Mouse (Mus musculus) cerebral cortex, adult 2 months (tissue): ENCODE results near the gene Slc24a3.

Experiments used
- WGBS: fragments of 180-500 bp; shearing (Covaris S2); methylation state at CpG from one replicate; pipeline ENCODE4 v1.1.7; 2018; 5-methylcytosine and 5-hydroxymethylcytosine counted together

Gene Slc24a3

GRCm38 (mm10) chr2:145167664-145168360, at the start of gene Slc24a3:
Gene Slc24a3, plus strand, starts transcription at chr2:145167754.
- 1% methylated on average over 71 of the region's 100 CpGs for WGBS

GRCm38 (mm10) chr2:145117762-145118161, 49.8 kb upstream of the Slc24a3 start:
- WGBS: 59% methylated on average over 5 of the region's 5 CpGs

DNA sequence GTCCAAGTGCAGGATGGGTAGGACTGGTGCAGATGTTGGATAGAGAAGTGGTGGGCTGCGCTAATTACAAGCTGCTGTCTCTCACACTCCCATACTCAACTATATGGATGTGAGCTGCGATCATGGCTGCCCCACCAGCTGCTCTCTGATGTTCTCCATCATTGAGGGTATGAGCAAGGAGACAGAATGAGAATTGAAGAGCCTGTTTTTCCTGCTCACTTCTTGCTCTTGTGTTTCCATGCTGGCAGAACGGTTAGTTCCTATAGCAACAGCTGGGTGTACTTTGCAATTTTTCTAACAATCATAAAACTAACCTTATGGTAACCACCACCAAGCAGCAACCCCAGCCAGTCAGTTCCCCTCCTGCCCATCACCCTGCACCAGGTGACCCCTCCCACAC, 39.8 kb upstream of the Slc24a3 start:
- 70% methylated on average over 3 of the region's 3 CpGs for WGBS

DNA sequence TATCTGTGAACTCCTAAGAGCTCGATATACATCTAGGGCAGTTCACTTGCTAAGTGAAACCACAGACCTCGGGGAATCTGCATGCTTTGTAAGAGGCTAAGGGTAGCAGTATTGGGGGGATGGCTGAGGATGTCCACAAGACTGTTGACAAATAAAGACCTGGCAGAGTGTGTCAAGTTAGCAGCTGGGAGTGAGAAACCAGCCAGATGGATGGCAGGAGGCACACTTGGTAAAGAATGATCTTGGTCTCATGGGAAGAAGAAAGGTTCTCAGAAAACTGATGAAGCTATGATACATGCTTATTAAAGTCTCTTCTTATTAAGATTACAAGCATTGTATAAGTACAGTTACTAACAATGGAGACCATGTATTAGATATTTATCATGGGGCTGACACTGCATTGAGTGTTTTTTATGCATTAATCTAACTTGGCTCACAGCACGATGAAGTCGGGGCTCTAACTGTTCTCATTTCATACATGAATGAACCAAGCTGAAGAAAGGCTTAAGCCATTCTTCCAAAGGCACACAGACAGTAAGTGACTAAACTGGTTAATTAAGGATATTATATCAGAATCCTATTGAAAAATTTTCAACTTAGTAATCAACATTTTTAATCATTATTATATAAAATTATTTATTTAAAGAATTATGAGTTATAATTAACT, 30.8 kb upstream of the Slc24a3 start:
- WGBS: 67% methylated on average over 4 of the region's 4 CpGs

- WGBS: 82% methylated on average over 1 of the region's 1 CpGs
Observed at GRCm38 (mm10) chr2:145150407-145150806, 17.1 kb upstream of the Slc24a3 start.

- WGBS: 88% methylated on average over 3 of the region's 3 CpGs
Observed at GRCm38 (mm10) chr2:145150821-145151220, 16.7 kb upstream of the Slc24a3 start.

GRCm38 (mm10) chr2:145152281-145152680, 15.3 kb upstream of the Slc24a3 start:
- WGBS: 78% methylated on average over 1 of the region's 1 CpGs

DNA sequence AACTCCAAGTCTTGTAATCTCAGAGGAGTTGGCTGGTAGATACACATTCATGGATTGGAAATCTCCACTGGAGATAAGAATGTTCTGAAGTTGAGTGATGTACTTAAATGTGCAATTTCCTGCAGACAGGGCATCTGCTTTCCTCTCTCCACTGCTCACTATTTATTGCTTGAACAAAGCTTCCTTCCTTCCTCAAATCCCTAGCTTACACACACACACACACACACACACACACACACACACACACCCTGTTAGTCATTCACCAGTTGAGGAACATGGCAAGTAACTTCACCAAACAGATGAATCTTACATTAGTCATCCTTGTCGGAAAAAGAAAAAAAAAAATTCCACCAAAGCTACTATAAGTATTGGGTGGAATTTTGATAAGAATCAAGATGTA, 8.6 kb upstream of the Slc24a3 start:
- 44% methylated on average over 1 of the region's 1 CpGs for WGBS

DNA sequence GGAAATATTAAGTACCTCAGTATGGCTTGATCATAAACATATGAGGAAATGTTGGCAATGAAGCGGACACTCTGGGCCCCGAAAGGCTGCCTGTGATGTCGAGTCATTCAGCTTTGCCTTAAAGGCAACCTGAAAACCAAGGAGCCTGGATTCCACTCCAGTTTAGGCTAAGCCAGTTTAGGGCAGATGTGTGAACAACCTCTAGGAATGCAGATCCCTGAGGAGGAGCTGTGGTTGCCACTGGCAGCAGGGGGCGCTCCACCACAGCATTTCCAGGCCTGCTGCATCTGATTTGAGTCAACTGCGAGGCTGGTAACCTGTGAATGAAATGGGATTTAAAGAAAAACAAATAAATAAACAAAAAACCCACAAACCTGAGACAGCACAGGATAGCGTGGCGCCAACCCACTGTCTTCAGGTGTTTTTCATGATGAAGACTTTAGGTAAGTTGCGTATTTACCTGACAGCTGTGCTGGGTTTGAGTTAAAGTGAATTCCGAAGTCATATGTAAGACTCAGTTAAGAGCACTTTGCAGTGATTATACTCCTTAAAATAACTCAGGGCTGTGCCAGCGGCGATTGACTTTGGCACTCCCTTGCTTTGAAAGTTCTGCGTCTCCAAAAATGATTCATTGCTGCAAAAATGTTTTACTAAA, 6.4 kb upstream of the Slc24a3 start:
- 30% methylated on average over 12 of the region's 12 CpGs for WGBS

DNA sequence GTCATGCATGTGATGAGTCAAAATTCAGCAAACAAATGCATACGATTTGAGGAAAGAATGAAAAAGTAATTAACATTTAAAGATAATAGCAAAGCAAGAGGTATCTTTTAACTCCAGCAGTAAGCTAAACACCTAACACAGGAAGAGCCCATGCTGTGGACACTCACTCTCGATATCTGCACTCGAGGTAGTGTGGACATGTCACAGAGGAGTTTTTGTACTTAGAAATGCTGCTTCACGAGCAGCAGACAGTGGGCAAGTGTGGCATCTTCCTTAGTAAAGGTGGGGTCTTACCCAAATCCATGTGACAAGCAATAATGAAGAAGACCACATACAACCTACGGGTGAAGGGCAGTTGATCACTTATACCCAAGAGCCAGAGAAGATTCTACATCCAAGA, 3.5 kb upstream of the Slc24a3 start:
- 71% methylated on average over 5 of the region's 5 CpGs for whole genome bisulfite sequencing

GRCm38 (mm10) chr2:145164562-145164961, 3.0 kb upstream of the Slc24a3 start:
- 63% methylated on average over 4 of the region's 4 CpGs for WGBS

DNA sequence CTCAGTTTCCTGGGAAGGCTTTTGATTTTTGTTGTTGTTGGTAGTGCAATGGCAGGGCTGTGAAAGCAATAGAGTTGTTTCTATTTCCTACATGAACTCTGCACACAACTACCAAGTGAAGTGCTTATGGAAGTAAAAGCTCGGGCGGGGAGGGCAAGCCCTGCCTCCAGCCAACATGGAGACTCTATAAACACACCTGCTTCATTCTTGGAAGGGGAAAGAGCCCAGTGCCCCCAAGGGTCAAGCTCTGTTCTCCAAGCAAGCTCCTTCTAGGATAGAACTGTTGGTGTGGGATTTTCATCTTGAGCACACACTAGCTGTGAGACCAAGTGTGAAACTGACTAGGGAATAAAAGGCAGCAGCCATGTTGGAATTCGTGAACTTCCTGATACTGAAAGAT, 2.5 kb upstream of the Slc24a3 start:
- 92% methylated on average over 3 of the region's 3 CpGs for WGBS

- WGBS: 68% methylated on average over 6 of the region's 6 CpGs
Observed at GRCm38 (mm10) chr2:145165854-145166253, 1.7 kb upstream of the Slc24a3 start.

GRCm38 (mm10) chr2:145167051-145167663, 397 bp upstream of the Slc24a3 start:
- under 1% methylated on average over 35 of the region's 38 CpGs for WGBS

- 5% methylated on average over 10 of the region's 10 CpGs for WGBS
Observed at GRCm38 (mm10) chr2:145168405-145168971, 934 bp downstream of the Slc24a3 start.

- 43% methylated on average over 4 of the region's 4 CpGs for WGBS
Observed at GRCm38 (mm10) chr2:145172978-145173655, 5.6 kb downstream of the Slc24a3 start.

GRCm38 (mm10) chr2:145175036-145175435, 7.5 kb downstream of the Slc24a3 start:
- WGBS: 89% methylated on average over 7 of the region's 7 CpGs

DNA sequence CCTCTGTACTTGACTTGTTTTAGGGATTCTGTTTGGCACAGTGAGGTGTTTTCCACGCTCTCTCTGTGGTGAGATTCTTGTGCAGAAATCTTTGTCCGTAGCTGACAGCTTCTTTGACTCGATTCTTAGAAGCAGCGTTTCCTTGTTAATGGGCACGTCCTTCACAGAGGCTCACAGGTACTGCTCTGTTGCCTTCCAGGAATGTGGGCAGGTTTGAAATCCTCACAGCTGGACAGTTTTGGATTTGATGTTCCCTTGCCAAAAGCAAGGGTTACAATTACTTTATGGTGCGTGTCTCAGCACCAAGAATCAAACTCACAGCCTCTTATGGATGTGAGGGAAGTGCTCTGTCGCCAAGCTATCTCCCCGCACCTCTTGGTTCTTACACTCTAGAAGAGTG, 14.9 kb downstream of the Slc24a3 start:
- WGBS: 76% methylated on average over 8 of the region's 8 CpGs

GRCm38 (mm10) chr2:145188828-145189227, 21.3 kb downstream of the Slc24a3 start:
- 76% methylated on average over 2 of the region's 2 CpGs for WGBS

DNA sequence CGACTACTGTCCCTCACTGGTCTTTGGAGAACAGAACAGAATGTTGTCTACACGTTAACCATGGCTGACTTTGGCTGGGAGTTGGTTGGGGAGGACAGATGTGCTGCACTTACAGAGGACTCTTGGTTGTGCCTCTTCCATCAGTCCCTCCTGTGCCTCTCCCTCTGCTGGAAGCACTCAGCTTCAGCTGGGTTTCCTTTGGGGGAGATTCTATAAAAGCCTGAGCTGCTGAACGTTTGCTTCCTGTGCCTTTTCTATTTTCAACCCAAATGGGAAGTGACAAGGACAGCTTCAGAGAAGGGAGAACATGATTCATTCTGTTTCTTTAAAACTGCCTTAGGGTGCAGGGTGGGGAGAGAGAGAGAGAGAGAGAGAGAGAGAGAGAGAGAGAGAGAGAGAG, 28.5 kb downstream of the Slc24a3 start:
- WGBS: 44% methylated on average over 3 of the region's 3 CpGs

- 61% methylated on average over 7 of the region's 7 CpGs for whole genome bisulfite sequencing
Observed at GRCm38 (mm10) chr2:145196501-145197042, 29.0 kb downstream of the Slc24a3 start.
